Mouse (Mus musculus) yolk sac, embryonic 10.5 days (tissue): ENCODE measurements around the gene Ttll3.

Experiments
- DNase-seq: peaks from one replicate; pipeline ENCODE4 v3.0.0-alpha.2; 2017; ENCODE audit warnings: low spot score

The Ttll3 gene

DNA sequence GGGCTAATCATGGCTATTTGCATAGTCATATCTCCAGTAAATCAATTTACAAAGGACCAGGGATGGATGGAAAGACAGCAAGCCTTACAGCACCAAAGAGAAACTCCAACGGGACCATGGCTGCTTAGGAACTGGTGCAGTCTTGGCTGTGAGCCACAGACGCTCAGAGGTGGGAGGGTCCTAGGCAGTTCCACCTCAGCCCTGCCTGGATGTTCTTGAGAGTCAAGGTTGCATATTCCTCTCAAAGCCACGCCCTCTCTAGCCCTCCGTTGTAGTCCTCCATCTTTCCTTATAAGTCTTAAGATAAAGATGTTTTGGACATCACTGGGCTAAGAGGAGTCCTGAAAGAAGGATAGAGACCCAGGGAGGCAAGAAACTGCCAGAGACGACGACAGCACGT, 75.0 kb downstream of the Ttll3 start:
- no peak for DNase-seq
